Mouse (Mus musculus): ENCODE results near the gene Arhgef5.
"Not testable (repeated sequence)": the region's sequence is repeated elsewhere in the genome, so short reads cannot be mapped to it uniquely, and the experiment has no call there.

DNA sequence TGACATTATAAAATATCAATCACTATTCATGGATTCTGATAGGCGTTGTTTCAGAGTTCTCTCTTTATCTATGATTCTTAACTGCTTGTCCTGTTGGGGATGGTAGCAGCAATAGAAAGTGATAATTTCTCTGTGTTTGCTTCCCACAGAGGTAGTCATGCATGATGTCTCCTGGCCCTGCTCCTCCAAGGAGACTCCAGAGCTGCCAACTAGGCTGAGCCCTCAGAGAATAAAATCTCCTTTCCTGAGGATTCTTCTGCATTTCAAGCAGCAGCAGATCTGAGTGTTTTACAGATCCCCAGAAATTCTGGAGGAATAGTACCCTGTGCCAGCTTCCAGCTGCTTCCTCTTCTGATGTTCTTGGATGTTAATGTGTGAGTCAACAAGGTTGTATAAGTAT is 34.1 kb upstream of the Arhgef5 start, which contains the start of gene Olfr47:
- not testable (repeated sequence) for TF ChIP-seq CTCF (IDR thresholded peaks at IDR 0.05; ENCODE audit: extremely low read depth, insufficient read length, insufficient replicate concordance, low read depth, low read length); POLR2A (IDR thresholded peaks at IDR 0.05; ENCODE audit: low read depth, low read length)
